Mouse (Mus musculus): ENCODE data around the gene Sec61a1. TPM values are rescaled to one million over a fixed set of nuclear protein-coding genes. Genes with fewer than 3 reads are reported as not detected.

The Sec61a1 gene
- total and polyA plus RNA-seq, 3 experiments: 111 to 277 (median 161) TPM

DNA sequence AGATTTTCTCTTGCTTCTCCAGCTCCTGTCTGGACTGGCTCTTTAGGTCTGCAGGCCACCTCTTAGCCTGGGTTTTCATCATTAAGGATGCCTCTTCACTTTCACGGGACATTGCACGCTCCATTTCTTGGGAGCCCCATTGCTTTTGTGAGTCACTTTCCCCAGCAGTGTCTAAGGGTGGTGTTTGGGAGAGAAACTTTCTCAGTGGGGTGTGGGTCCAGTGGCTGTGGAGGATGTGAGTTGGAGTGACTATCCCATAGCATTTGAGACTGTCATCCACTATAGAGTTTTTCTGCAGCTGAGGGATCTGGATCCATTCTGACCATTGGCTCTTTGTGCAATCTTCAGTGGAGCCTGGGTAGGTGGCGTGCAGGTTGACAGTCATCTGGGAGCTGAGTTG, 4.7 kb upstream of the Sec61a1 start:
- H3K36me3 ChIP-seq (ENCODE audit: control insufficient read depth in 1 of 2, insufficient read depth in 2 of 2, low read length in 2 of 2): peaks cover 0 to 7% of the 10 kb centered on the region in 2 experiments; a peak in 2 of 4 replicates
- H3K4me3 ChIP-seq (ENCODE audit: control insufficient read depth in 1 of 2, insufficient read depth in 1 of 2, low read depth in 2 of 2, low read length in 2 of 2): no peak overlapping the region
- DNase-seq (ENCODE audit: low read depth, low spot score): no peak
- peaks cover 6% of the 10 kb centered on the region for H3K79me2 ChIP-seq (ENCODE audit: control insufficient read depth, insufficient read depth, low read length, poor library complexity)
- no peak overlapping the region for H3K9ac ChIP-seq (ENCODE audit: control insufficient read depth, low read depth, low read length, poor library complexity, severe bottlenecking)
- H3K27me3 ChIP-seq (ENCODE audit: control insufficient read depth in 1 of 2, insufficient read depth in 2 of 2, low read length in 2 of 2): peaks cover 7 to 10% of the 10 kb centered on the region in 2 experiments
- no peak for TF ChIP-seq GABPA (IDR thresholded peaks at IDR 0.05; ENCODE audit: low read depth, low read length)
- TF ChIP-seq HCFC1 (IDR thresholded peaks at IDR 0.05; ENCODE audit: low read depth, low read length): no peak
- TF ChIP-seq POLR2AphosphoS2 (IDR thresholded peaks at IDR 0.05; ENCODE audit: low read length): no peak
- TF ChIP-seq NELFE (IDR thresholded peaks at IDR 0.05; ENCODE audit: low read depth, low read length): no peak
- TF ChIP-seq JUND (IDR thresholded peaks at IDR 0.05; ENCODE audit: low read depth, low read length): no peak
- no peak for TF ChIP-seq MAZ (IDR thresholded peaks at IDR 0.05; ENCODE audit: low read depth, low read length)
- TF ChIP-seq CTCF (IDR thresholded peaks at IDR 0.05 in 2 of 3, conservative IDR thresholded peaks at IDR 0.05 in 1 of 3; ENCODE audit: control insufficient read depth in 1 of 3, insufficient read depth in 1 of 3, low read depth in 2 of 3, low read length in 3 of 3, poor library complexity in 1 of 3, severe bottlenecking in 1 of 3): no peak
- no peak for TF ChIP-seq E2F4 (IDR thresholded peaks at IDR 0.05; ENCODE audit: borderline replicate concordance, low read depth, low read length)
- no peak for TF ChIP-seq USF1 (IDR thresholded peaks at IDR 0.05; ENCODE audit: low read depth, low read length)
- no peak for TF ChIP-seq CHD1 (IDR thresholded peaks at IDR 0.05; ENCODE audit: low read depth, low read length)
- no peak for TF ChIP-seq POLR2A (IDR thresholded peaks at IDR 0.05; ENCODE audit: control insufficient read depth in 1 of 2, insufficient read depth in 1 of 2, low read depth in 1 of 2, low read length in 2 of 2, poor library complexity in 1 of 2)
- TF ChIP-seq TAL1 (IDR thresholded peaks at IDR 0.05; ENCODE audit: low read length): no peak
- TF ChIP-seq ELF1 (IDR thresholded peaks at IDR 0.05; ENCODE audit: low read depth, low read length): no peak
- no peak for TF ChIP-seq TBP (IDR thresholded peaks at IDR 0.05; ENCODE audit: low read depth, low read length)
- no peak for TF ChIP-seq MXI1 (IDR thresholded peaks at IDR 0.05; ENCODE audit: low read depth, low read length)
- no peak for TF ChIP-seq MEF2A (IDR thresholded peaks at IDR 0.05; ENCODE audit: extremely low read depth, insufficient replicate concordance, low read depth, low read length, poor library complexity, severe bottlenecking)
- no peak for TF ChIP-seq MAFK (IDR thresholded peaks at IDR 0.05; ENCODE audit: borderline replicate concordance, low read depth, low read length)
- no peak for TF ChIP-seq ZC3H11A (IDR thresholded peaks at IDR 0.05; ENCODE audit: low read depth, low read length)
- no peak for TF ChIP-seq SMC3 (IDR thresholded peaks at IDR 0.05; ENCODE audit: low read depth, low read length)
- H3K4me1 ChIP-seq (ENCODE audit: control insufficient read depth in 1 of 2, insufficient read depth in 2 of 2, low read length in 2 of 2): peaks cover 3 to 10% of the 10 kb centered on the region in 2 experiments
- no peak overlapping the region for H3K27ac ChIP-seq (ENCODE audit: control insufficient read depth, low read depth, low read length)
- no peaks in the 10 kb centered on the region for H3K9me3 ChIP-seq (replicated peaks; ENCODE audit: insufficient read depth, low read length)

DNA sequence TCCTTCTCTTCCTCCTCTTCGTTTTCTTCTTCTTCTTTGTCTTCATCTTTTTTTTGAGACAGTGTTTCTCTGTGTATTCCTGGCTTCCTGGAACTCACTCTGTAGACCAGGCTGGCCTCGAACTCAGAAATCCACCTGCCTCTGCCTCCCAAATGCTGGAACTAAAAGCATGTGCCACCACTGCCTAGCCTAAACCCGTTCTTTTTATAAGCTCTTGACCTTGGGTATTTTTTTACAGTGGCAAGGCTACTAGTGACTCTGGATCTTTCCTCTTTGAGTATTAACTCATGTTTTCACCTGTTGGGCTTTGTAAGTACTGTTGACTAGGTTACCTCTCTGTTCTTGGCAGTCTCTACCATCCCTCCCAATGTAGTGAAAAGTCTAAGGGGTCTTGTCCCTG, 4.3 kb upstream of the Sec61a1 start:
- peak overlapping the region; percentile 24 for H3K9ac ChIP-seq (ENCODE audit: control insufficient read depth, low read depth, low read length, poor library complexity, severe bottlenecking)
- H3K4me1 ChIP-seq (ENCODE audit: control insufficient read depth in 1 of 2, insufficient read depth in 2 of 2, low read length in 2 of 2): peaks cover 3 to 10% of the 10 kb centered on the region in 2 experiments
- no peaks in the 10 kb centered on the region for H3K9me3 ChIP-seq (replicated peaks; ENCODE audit: insufficient read depth, low read length)
- no peak for TF ChIP-seq MYC (IDR thresholded peaks at IDR 0.05; ENCODE audit: low read depth, low read length)
- no peak for TF ChIP-seq MAZ (IDR thresholded peaks at IDR 0.05; ENCODE audit: low read depth, low read length)
- TF ChIP-seq MAFK (IDR thresholded peaks at IDR 0.05; ENCODE audit: borderline replicate concordance, low read depth, low read length): no peak
- no peak for TF ChIP-seq RAD21 (IDR thresholded peaks at IDR 0.05; ENCODE audit: low read depth, low read length)
- no peak for TF ChIP-seq CHD2 (IDR thresholded peaks at IDR 0.05; ENCODE audit: low read length)
- peak; percentile 92 for TF ChIP-seq TBP (IDR thresholded peaks at IDR 0.05; ENCODE audit: low read depth, low read length)
- no peak overlapping the region for H3K27ac ChIP-seq (ENCODE audit: control insufficient read depth, low read depth, low read length)
- peaks cover 6 to 7% of the 10 kb centered on the region in 2 experiments for H3K27me3 ChIP-seq (ENCODE audit: control insufficient read depth in 1 of 2, insufficient read depth in 2 of 2, low read length in 2 of 2)
- peaks cover 10% of the 10 kb centered on the region for H3K79me2 ChIP-seq (ENCODE audit: control insufficient read depth, insufficient read depth, low read length, poor library complexity)
- DNase-seq (ENCODE audit: low read depth, low spot score): no peak
- H3K36me3 ChIP-seq (ENCODE audit: control insufficient read depth in 1 of 2, insufficient read depth in 2 of 2, low read length in 2 of 2): peaks cover 0 to 7% of the 10 kb centered on the region in 2 experiments; a peak in 2 of 4 replicates
- H3K4me3 ChIP-seq (ENCODE audit: control insufficient read depth in 1 of 2, insufficient read depth in 1 of 2, low read depth in 2 of 2, low read length in 2 of 2): peak overlapping the region; percentile 32 to 39; a peak in 3 of 4 replicates
